Mouse (Mus musculus) adrenal gland, postnatal 14 days (tissue): ENCODE measurements around the gene Clrn3. TPM values are rescaled to one million over a fixed set of nuclear protein-coding genes. Genes with fewer than 3 reads are reported as not detected.

Experiments used
- DNase-seq: peaks from one replicate; pipeline ENCODE4 v3.0.0; 2021; ENCODE audit warnings: mixed read lengths
- microRNA-seq, 2 experiments: library from miRNA; unstranded; fragments of <30 nt; microRNA quantifications; one replicate each; pipeline ENCODE4 v1.2.0; 2021
- total RNA-seq: library from RNA; stranded (reverse); gene quantifications from 2 replicates; pipeline ENCODE4 v1.2.3, GENCODE M21; 2021

Gene Clrn3
- total RNA-seq, 1 experiment from 2014 or later, result not detected

GRCm38 (mm10) chr7:135487423-135487822 lies 41.0 kb downstream of the Clrn3 start:
- DNase-seq, result peak; percentile 81

- no peak for DNase-seq
Measured at GRCm38 (mm10) chr7:135486645-135487382, 41.6 kb downstream of the Clrn3 start.

- peak; percentile 59 for DNase-seq
Measured at GRCm38 (mm10) chr7:135485796-135486410, 42.6 kb downstream of the Clrn3 start.

GRCm38 (mm10) chr7:135485116-135485795 lies 43.2 kb downstream of the Clrn3 start:
- no peak for DNase-seq

GRCm38 (mm10) chr7:135484341-135484740 lies 44.1 kb downstream of the Clrn3 start:
- DNase-seq, result no peak

- DNase-seq, result no peak
Measured at GRCm38 (mm10) chr7:135483751-135484150, 44.7 kb downstream of the Clrn3 start.

GRCm38 (mm10) chr7:135481150-135481549 lies 47.3 kb downstream of the Clrn3 start:
- DNase-seq, result no peak

- no peak for DNase-seq
Measured at GRCm38 (mm10) chr7:135479912-135480311, 48.5 kb downstream of the Clrn3 start.

- DNase-seq, result peak; percentile 71
Measured at GRCm38 (mm10) chr7:135479322-135479880, 49.1 kb downstream of the Clrn3 start.

- DNase-seq, result no peak
Measured at GRCm38 (mm10) chr7:135477256-135477655, 51.2 kb downstream of the Clrn3 start.

GRCm38 (mm10) chr7:135475981-135476380 lies 52.5 kb downstream of the Clrn3 start:
- DNase-seq, result no peak

- DNase-seq, result no peak
Measured at GRCm38 (mm10) chr7:135470319-135470718, 58.1 kb downstream of the Clrn3 start.

GRCm38 (mm10) chr7:135468631-135469030 lies 59.8 kb downstream of the Clrn3 start:
- DNase-seq, result no peak

- DNase-seq, result no peak
Measured at GRCm38 (mm10) chr7:135465293-135465692, 63.2 kb downstream of the Clrn3 start.

GRCm38 (mm10) chr7:135464689-135465259 lies 63.7 kb downstream of the Clrn3 start:
- DNase-seq, result peak; percentile 58

Small RNAs within 50 kb of the gene (microRNA-seq; reads per million reads assigned to microRNA genes)
- 0 reads per million in 2 experiments for gene Mir1962

Other genes starting within 250 kb of the Clrn3 start
- not detected in 2 replicates for gene Foxi2, start 118.3 kb downstream of the Clrn3 start, total RNA-seq
- 4.4 and 8.0 TPM in 2 replicates for gene Ptpre, start 8.8 kb upstream of the Clrn3 start, total RNA-seq
- 36.7 and 47.4 TPM in 2 replicates for gene Mki67, start 187.7 kb upstream of the Clrn3 start, total RNA-seq